Mouse (Mus musculus) limb, embryonic 15.5 days (tissue): ENCODE data around the gene Ccdc74a. TPM values are rescaled to one million over a fixed set of nuclear protein-coding genes. Genes with fewer than 3 reads are reported as not detected.
"Not testable (repeated sequence)": the region's sequence is repeated elsewhere in the genome, so short reads cannot be mapped to it uniquely, and the experiment has no call there.

Experiments used
- ATAC-seq: fragments of 200-750 bp; cut with Nextera tagmentation; 2 replicates; pipeline ENCODE4 v1.8.0; 2017; ENCODE audit warnings: low read depth, moderate TSS enrichment; ENCODE audit not compliant: insufficient number of reproducible peaks, low FRiP score, low TSS enrichment
- H3K27ac ChIP-seq: fragments of 300-500 bp; sonication (generic); 2 replicates; pipeline ENCODE4 v1.5.1; 2015; ENCODE audit warnings: moderate library complexity, mild to moderate bottlenecking, inconsistent platforms
- H3K27me3 ChIP-seq: fragments of 300-500 bp; sonication (generic); 2 replicates; pipeline ENCODE4 v1.6.1; 2015; ENCODE audit warnings: inconsistent platforms
- H3K36me3 ChIP-seq: fragments of 300-500 bp; sonication (generic); 2 replicates; pipeline ENCODE4 v1.6.1; 2015; ENCODE audit warnings: inconsistent platforms
- H3K4me1 ChIP-seq: fragments of 300-500 bp; sonication (generic); 2 replicates; pipeline ENCODE4 v1.6.1; 2015; ENCODE audit warnings: inconsistent platforms
- H3K4me2 ChIP-seq: fragments of 300-500 bp; sonication (generic); 2 replicates; pipeline ENCODE4 v1.6.1; 2015; ENCODE audit warnings: mild to moderate bottlenecking, inconsistent platforms
- H3K4me3 ChIP-seq: fragments of 300-500 bp; sonication (generic); 2 replicates; pipeline ENCODE4 v1.5.1; 2015; ENCODE audit warnings: mild to moderate bottlenecking, inconsistent platforms
- H3K9ac ChIP-seq: fragments of 300-500 bp; sonication (generic); 2 replicates; pipeline ENCODE4 v1.6.1; 2015; ENCODE audit warnings: inconsistent platforms
- H3K9me3 ChIP-seq: fragments of 300-500 bp; sonication (generic); 2 replicates; pipeline ENCODE4 v1.6.1; 2016; ENCODE audit warnings: inconsistent platforms
- WGBS: fragments of 180-500 bp; shearing (Covaris S2); methylation state at CpG from one replicate; pipeline ENCODE4 v1.1.7; 2015; 5-methylcytosine and 5-hydroxymethylcytosine counted together
- polyA plus RNA-seq: library from polyadenylated mRNA; unstranded; fragments of >200 nt; fragmentation: Nextera tagmentation; extraction: Ambion mirVana; gene quantifications from 2 replicates; pipeline ENCODE4 v1.2.1, GENCODE M21; 2015

Ccdc74a gene
- polyA plus RNA-seq = 6.1 and 7.6 TPM in 2 replicates

DNA sequence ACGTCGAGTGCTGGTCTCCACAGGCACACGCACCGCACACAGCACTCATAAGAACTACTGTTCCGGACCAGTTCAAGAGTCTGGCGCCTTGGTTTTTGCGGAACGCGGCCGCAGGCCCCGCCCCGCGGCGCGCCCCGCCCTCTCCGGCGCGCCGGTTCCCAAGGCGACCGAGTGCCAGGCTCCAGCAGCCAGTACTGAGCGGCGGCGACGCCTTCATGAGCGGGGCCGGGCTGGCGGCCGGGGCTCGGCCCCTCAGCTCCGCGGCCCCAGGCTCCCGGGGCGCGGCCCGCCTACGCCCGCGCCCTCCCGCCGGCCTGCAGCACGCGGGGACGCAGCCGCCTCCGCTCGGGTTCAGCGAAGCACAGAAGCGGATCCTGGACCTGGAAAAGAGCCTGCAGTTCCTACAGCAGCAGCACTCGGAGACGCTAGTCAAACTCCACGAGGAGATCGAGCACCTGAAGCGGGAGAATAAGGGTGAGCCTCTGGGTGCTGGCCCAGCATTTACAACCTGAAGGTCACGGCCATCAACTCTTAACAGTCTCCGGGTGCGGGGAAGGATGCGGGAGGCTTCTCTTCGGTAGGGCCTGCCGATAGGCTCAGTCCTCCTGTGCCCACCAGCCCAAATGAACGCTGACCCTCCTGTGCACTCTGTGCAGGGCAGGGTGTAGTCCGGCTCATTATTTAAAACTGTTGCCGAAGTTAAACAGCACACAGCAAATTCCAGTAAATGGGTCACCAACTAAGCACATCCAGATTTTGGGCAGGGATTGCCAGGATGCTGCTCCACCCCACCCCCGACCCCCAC is at the start of gene Ccdc74a:
Gene Ccdc74a, plus strand, starts transcription at position 161 of the 805 bp plus-strand sequence.
- 2% methylated on average over 64 of the region's 65 CpGs for WGBS
- peaks cover 48% of the 10 kb centered on the region for H3K36me3 ChIP-seq
- H3K27me3 ChIP-seq = no peaks in the 10 kb centered on the region

DNA sequence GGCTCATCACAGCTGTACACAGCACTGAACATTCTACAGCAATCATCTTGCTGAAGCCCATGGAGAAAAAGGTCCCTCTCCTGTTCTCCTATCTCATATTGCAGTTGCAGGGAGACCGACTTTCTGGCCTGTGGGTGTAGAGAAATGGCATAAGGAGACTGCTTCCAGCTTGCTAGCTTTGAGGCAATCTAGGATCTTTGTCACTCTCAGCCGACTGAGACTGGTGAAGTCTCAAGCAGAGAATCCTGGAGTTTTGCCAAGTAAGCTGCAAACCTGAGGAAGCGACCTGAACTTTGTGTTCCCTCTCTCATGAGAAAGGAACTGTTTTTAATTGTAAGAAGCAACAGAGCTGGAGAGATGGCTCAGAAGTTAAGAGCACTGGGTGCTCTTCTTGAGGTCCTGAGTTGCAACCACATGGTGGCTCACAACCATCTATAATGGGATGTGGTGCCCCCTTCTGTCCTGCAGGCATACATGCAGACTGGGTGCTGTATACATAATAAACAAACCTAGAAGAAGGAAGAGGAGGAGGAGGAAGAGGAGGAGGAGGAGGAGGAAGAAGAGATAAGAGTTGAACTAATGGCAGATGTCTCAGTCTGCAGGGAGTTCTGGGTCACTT is 45.2 kb upstream of the Ccdc74a start:
- H3K27ac ChIP-seq = no peak overlapping the region
- ATAC-seq = no peak
- no peaks in the 10 kb centered on the region for H3K9me3 ChIP-seq
- H3K9ac ChIP-seq = no peak overlapping the region
- no peaks in the 10 kb centered on the region for H3K36me3 ChIP-seq
- WGBS = 53% methylated on average over 3 of the region's 3 CpGs
- no peak overlapping the region for H3K4me2 ChIP-seq
- no peaks in the 10 kb centered on the region for H3K27me3 ChIP-seq
- no peak overlapping the region for H3K4me3 ChIP-seq
- no peaks in the 10 kb centered on the region for H3K4me1 ChIP-seq

More for the DNA sequence above, at the start of gene Ccdc74a:
- peak within 1 kb of the TSS; percentile 85 for H3K4me2 ChIP-seq
- peak; percentile 88 for ATAC-seq
- no peaks in the 10 kb centered on the region for H3K9me3 ChIP-seq
- H3K4me1 ChIP-seq = peaks cover 16% of the 10 kb centered on the region
- H3K4me3 ChIP-seq = peak within 1 kb of the TSS; percentile 59
- H3K27ac ChIP-seq = peak within 1 kb of the TSS; percentile 67
- H3K9ac ChIP-seq = 0 out of 2 replicates have a peak within 1 kb of the TSS, but pooled peaks have one; percentile 37

DNA sequence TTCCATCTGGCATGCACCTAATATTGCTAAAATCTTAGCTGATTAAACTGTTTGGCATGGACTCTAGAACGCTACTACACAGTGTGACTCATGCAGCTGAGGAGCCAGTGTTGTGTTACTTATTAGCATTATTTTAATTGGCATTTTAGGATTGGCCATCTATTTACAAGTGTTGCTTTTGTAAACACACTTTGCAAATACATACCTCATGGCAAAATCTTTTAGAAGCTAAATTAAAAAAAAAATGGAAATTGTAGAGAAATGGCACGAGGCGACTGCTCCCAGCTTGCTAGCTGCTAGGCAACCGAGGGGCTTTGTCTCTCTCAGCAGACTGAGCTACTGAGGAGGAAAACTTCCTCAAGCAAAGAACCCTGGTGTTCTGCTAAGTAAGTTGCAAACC is 41.3 kb upstream of the Ccdc74a start:
- H3K27ac ChIP-seq = no peak overlapping the region
- H3K4me2 ChIP-seq = no peak overlapping the region
- H3K4me1 ChIP-seq = no peaks in the 10 kb centered on the region
- H3K9ac ChIP-seq = no peak overlapping the region
- no peak overlapping the region for H3K4me3 ChIP-seq
- 57% methylated on average over 4 of the region's 4 CpGs for WGBS
- H3K27me3 ChIP-seq = no peaks in the 10 kb centered on the region
- H3K36me3 ChIP-seq = no peaks in the 10 kb centered on the region
- no peak for ATAC-seq
- H3K9me3 ChIP-seq = no peaks in the 10 kb centered on the region

DNA sequence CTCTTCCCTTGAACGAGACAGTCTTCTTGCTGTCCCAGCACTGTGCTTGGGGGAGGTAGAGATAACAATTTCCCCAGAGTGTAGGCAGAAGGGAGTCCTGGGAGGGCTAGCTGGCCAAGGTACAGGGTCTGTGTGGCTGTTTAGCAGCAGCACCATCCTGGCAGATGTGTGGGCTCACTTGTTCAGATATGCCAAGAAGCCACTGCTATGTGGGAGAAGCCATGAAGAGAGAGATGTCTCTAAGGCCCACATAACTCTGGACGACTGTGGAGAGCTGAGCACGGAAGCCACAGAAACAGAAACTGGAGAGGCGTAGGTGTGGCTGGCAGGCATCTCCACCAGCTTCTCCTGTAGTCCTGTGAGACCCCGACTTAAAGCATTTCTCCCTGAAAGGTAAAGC is 40.6 kb upstream of the Ccdc74a start:
- Histone ChIP-seq H3K4me3 (no peak overlapping the region), H3K9ac (no peak overlapping the region), H3K9me3 (no peaks in the 10 kb centered on the region), H3K27ac (no peak overlapping the region), H3K27me3 (no peaks in the 10 kb centered on the region), H3K36me3 (no peaks in the 10 kb centered on the region), H3K4me2 (no peak overlapping the region), H3K4me1 (no peaks in the 10 kb centered on the region)
- ATAC-seq = no peak
- 82% methylated on average over 5 of the region's 5 CpGs for WGBS

DNA sequence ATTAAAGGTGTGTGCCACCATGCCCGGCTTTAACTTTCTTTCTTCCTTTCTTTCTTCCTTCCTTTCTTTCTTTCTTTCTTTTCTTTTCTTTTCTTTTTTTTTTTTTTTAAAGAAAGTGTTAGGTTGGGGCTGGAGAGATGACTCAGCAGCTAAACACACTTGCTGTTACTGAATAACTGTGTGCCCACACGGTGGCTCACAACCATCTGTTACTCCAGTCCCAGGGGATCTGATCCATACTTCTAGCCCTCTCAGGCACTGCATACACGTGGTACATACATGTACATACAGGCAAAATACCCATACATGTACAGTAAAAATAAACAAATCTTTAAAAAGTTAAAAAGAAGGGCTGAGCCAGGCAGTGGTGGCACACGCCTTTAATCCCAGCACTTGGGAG is 34.9 kb upstream of the Ccdc74a start:
- H3K4me3 ChIP-seq = no peak overlapping the region
- no peaks in the 10 kb centered on the region for H3K27me3 ChIP-seq
- H3K27ac ChIP-seq = no peak overlapping the region
- no peaks in the 10 kb centered on the region for H3K36me3 ChIP-seq
- H3K4me1 ChIP-seq = no peaks in the 10 kb centered on the region
- 70% methylated on average over 4 of the region's 4 CpGs for whole genome bisulfite sequencing
- ATAC-seq = no peak
- H3K9me3 ChIP-seq = no peaks in the 10 kb centered on the region
- no peak overlapping the region for H3K4me2 ChIP-seq
- H3K9ac ChIP-seq = no peak overlapping the region

DNA sequence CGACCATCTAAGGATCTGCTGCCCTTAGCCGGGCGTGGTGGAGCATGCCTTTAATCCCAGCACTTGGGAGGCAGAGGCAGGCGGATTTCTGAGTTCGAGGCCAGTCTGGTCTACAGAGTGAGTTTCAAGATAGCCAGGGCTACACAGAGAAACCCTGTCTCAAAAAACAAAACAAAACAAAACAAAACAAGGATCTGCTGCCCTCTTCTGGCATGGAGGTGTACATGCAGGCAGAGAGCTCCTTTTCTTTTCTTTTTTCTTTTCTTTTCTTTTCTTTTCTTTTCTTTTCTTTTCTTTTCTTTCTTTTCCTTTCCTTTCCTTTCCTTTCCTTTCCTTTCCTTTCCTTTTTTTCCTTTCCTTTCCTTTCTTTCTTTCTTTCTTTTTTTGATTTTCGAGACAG is 31.5 kb upstream of the Ccdc74a start:
- H3K9me3 ChIP-seq, H3K27me3 ChIP-seq, H3K9ac ChIP-seq, H3K27ac ChIP-seq, H3K36me3 ChIP-seq, ATAC-seq, H3K4me1 ChIP-seq, H3K4me3 ChIP-seq, H3K4me2 ChIP-seq: not testable (repeated sequence)
- 90% methylated on average over 6 of the region's 6 CpGs for WGBS

DNA sequence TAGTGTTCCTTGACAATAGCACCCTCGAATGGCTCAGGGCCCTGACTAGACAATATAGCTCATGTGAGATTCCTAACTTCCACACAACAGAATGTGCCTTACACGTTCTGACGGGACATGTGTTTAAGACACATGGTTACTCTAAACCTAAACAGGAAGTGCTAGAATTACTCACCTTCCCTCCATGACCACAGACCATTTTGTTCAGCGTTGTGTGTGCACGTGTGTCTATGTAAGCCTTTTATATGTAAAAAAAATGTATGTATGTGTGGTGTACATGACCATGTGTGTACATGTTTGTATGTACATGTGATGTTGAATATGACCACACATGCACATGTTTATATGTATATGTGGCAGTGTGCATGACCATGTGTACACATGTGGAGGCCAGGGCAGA is 30.1 kb upstream of the Ccdc74a start:
- 80% methylated on average over 5 of the region's 5 CpGs for WGBS
- no peak overlapping the region for H3K4me3 ChIP-seq
- H3K9ac ChIP-seq = no peak overlapping the region
- no peaks in the 10 kb centered on the region for H3K9me3 ChIP-seq
- H3K4me2 ChIP-seq = no peak overlapping the region
- peaks cover 15% of the 10 kb centered on the region for H3K4me1 ChIP-seq
- H3K27ac ChIP-seq = no peak overlapping the region
- no peaks in the 10 kb centered on the region for H3K36me3 ChIP-seq
- no peaks in the 10 kb centered on the region for H3K27me3 ChIP-seq
- no peak for ATAC-seq

DNA sequence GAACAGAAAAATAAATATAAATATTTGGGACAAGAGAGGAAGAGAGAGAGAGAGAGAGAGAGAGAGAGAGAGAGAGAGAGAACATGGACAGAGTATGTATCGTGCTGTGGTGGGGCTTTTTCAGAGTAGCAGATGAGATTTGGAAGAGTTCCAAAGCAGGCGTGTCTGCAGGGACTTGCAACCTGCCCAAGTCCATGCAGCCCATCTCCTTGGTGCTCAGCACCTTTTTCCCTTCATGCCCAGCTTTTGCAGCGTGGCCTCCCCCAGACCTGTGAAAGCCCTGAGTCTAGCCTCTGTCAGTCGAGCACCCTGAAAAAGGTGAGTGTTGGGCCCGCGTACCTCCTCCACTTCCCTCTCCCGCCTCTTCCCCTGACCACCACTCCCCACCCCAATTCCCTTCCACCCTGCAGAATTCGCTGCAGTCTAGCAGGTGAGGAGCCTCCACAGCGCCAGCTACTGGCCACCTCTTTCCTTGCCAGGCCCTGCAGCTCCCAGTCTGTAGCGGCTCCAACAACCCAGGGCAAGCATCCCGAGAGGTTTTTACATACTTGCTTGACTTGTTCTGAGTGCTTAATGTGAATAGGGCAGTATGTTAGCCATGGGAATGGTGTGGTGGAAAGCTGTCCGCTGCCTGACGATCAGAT is 28.2 kb upstream of the Ccdc74a start:
- WGBS = 14% methylated on average over 13 of the region's 13 CpGs
- Histone ChIP-seq H3K4me1 (peaks cover 15% of the 10 kb centered on the region), H3K27ac (no peak overlapping the region), H3K4me2 (peak overlapping the region; percentile 27), H3K4me3 (peak overlapping the region; percentile 8; the same call in 1 of the 2 replicates), H3K9me3 (no peaks in the 10 kb centered on the region), H3K36me3 (0 out of 2 replicates have a peak, but pooled peaks cover 5% of the 10 kb centered on the region), H3K9ac (no peak overlapping the region), H3K27me3 (no peaks in the 10 kb centered on the region)
- peak; percentile 40; the same call in 1 of the 2 replicates for ATAC-seq

DNA sequence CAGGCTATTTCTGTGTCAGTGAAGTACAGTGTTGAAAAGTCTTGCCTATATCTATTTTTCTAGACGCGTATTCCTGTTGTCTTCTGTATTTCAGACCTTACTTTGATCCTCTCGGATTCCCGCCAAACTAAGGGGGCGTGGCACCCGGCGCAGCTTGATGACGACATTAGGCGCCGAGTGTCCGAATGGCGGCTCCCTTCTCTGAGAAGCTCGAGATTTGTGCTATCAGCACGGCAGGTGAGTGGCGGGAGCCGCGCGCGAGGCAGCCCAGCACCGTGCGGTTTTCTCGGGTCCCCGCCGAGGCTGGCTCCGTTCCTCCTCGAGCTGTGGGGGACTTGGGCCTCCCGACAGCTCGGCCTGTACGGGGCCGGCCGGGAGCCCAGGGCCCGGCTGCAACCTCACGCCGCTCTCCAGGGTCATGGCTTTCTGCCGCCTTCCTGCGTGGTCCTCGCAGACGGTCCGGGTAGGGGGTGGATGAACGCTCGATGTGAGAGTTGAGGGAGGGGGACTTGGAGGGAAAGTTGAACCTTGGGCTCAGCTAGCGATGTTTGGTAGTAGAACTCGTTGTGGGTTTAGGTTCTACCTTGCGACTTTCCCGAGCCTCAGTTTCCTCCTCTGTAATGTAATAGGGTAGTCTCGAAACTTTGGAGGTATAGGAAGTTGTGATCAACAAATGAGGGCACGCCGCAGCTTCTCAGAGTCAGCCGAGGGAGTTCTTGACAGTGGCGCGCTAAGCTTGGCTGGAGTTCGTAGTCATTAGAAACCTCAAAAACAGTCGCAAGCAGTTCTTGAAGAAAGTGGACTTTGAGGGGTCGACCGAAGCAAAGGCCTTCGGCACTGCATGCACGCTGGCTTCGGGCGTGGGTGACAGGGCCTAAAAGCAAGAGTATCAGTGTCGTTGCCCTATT is 26.8 kb upstream of the Ccdc74a start, which contains the start of gene Smpd4:
Gene Smpd4, plus strand, starts transcription at position 157 of the 908 bp plus-strand sequence.
- 0 out of 2 replicates have a peak, but pooled peaks have one; percentile 59 for ATAC-seq
- peaks cover 15% of the 10 kb centered on the region for H3K4me1 ChIP-seq
- peak within 1 kb of the TSS; percentile 68 for H3K27ac ChIP-seq

DNA sequence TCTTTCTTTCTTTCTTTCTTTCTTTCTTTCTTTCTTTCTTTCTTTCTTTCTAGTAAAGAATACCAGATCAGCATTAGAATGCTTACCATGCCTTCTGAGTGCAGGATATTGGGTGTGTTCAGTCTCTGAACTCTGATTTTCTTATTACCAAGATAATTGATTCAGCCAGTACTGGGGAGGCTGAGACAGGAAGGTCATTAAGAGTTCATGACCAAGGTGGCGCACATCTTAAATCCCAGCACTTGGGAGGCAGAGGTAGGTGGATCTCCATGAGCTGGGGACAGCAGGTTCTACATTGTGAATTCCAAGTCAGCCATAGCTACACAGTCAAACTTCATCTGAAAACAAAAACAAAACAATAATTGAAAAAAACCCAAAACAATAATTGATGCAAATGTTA is 24.3 kb upstream of the Ccdc74a start:
- Histone ChIP-seq H3K4me1 (peaks cover 15% of the 10 kb centered on the region), H3K4me2 (no peak overlapping the region), H3K4me3 (no peak overlapping the region), H3K9ac (no peak overlapping the region), H3K36me3 (peaks cover 33% of the 10 kb centered on the region), H3K27me3 (no peaks in the 10 kb centered on the region), H3K27ac (no peak overlapping the region), H3K9me3 (no peaks in the 10 kb centered on the region)
- ATAC-seq = no peak
- WGBS = 93% methylated on average over 1 of the region's 1 CpGs

More for the DNA sequence above, 26.8 kb upstream of the Ccdc74a start, which contains the start of gene Smpd4:
- H3K27me3 ChIP-seq = no peaks in the 10 kb centered on the region
- H3K36me3 ChIP-seq = peaks cover 15% of the 10 kb centered on the region
- H3K9me3 ChIP-seq = no peaks in the 10 kb centered on the region
- H3K4me2 ChIP-seq = peak within 1 kb of the TSS; percentile 72
- peak within 1 kb of the TSS; percentile 96 for H3K4me3 ChIP-seq
- WGBS = 2% methylated on average over 60 of the region's 60 CpGs
- peak within 1 kb of the TSS; percentile 85 for H3K9ac ChIP-seq
